Mouse (Mus musculus) spleen, postnatal 10 days (tissue): ENCODE measurements around the gene Zfp706.

Source experiments
- DNase-seq, 2 experiments: peaks; one replicate each; pipeline ENCODE4 v3.0.0; 2021 to 2022; ENCODE audit warnings: low spot score in 2 of 2

Gene Zfp706

GRCm38 (mm10) chr15:36979488-36980201, 27.9 kb downstream of the Zfp706 start:
- DNase-seq: peak; percentile 16 to 61

GRCm38 (mm10) chr15:36979159-36979487, 28.4 kb downstream of the Zfp706 start:
- DNase-seq: no peak

- no peak for DNase-seq
Measured at GRCm38 (mm10) chr15:36977823-36978222, 29.8 kb downstream of the Zfp706 start.

DNA sequence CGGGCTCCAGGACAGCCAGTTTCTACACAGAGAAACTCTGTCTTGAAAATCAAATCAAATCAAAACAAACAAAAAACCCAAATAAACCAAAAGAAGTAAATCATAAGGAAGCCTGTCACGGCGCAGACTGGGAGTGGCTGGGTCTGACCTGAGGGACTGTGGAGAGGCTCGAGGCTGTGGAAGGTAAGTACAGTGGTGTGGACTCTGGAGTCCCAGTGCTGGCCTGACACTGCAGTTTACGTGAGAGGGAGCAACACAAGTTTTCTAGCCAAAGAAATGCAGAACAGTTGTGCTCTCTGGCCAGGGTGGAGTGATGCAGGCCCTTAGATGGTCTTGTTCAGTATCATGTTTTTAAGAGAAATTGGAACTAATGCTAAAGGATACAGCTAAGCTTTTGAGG, 31.9 kb downstream of the Zfp706 start:
- DNase-seq: no peak

DNA sequence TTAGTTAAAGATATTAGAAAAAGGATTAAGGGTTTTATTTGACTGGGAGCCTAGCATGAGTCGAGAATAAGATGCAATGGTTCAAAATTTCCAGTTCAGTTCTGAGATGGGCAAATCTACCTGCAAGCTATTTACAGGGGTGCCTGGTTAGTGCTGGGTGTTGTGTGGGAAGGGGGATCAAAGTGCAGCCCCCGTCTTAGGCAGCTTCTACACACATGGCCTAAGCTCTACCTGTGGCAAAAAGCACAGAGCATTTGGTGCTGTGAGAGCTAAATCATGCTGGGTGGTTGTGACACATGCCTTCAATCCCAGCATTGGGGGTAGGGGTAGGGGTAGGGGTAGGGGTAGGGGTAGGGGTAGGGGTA, 32.3 kb downstream of the Zfp706 start:
- no peak for DNase-seq

- no peak for DNase-seq
Measured at GRCm38 (mm10) chr15:36974614-36975255, 32.8 kb downstream of the Zfp706 start.

GRCm38 (mm10) chr15:36973714-36974113, 33.9 kb downstream of the Zfp706 start:
- no peak for DNase-seq

- no peak for DNase-seq
Measured at GRCm38 (mm10) chr15:36973290-36973689, 34.3 kb downstream of the Zfp706 start.

- no peak for DNase-seq
Measured at GRCm38 (mm10) chr15:36969794-36970193, 37.8 kb downstream of the Zfp706 start.

DNA sequence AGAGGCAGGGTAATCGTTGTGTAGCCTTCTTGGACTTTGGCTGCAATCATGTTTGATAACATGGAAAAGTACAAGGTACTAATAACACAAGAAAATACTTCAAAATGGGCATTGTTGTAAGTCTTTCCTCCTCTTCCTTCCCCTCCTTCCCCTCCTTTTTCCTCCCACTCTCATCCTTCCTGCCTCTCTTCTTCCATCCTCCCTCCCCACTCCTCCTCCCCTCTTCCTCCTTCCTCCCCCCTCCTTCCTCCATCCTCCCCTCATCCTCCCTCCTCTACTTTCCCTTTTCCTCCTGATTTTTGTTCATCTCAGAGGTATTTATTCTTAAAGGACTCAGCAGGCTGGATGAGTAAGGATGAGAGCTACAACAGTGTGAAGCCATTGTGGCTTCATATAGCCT, 39.3 kb downstream of the Zfp706 start:
- DNase-seq: no peak

GRCm38 (mm10) chr15:36967381-36968211, 40.0 kb downstream of the Zfp706 start:
- no peak for DNase-seq

- DNase-seq: no peak
Measured at GRCm38 (mm10) chr15:36966940-36967339, 40.6 kb downstream of the Zfp706 start.

GRCm38 (mm10) chr15:36966466-36966865, 41.1 kb downstream of the Zfp706 start:
- DNase-seq: no peak

DNA sequence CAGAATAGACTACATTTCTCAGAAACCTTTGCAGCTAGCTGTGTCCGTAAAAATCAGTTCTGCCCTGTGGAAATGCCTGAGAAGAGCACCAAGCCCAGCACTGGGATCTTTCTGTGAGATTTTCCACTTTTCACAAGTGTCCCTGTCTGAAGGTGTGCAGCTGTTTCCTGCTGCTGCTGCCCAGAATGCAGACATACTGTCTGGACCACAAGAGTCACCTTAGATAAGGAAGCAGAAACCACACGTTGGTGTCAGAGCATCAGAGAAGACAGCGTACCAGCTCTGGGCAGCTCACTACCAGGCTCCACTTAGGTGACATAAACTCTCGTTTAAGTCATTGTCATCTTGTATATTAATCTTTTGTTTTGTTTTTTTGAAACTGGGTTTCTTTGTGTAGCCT, 41.8 kb downstream of the Zfp706 start:
- DNase-seq: no peak

GRCm38 (mm10) chr15:36962931-36963330, 44.6 kb downstream of the Zfp706 start:
- DNase-seq: no peak

GRCm38 (mm10) chr15:36960876-36961237, 46.7 kb downstream of the Zfp706 start:
- no peak for DNase-seq

DNA sequence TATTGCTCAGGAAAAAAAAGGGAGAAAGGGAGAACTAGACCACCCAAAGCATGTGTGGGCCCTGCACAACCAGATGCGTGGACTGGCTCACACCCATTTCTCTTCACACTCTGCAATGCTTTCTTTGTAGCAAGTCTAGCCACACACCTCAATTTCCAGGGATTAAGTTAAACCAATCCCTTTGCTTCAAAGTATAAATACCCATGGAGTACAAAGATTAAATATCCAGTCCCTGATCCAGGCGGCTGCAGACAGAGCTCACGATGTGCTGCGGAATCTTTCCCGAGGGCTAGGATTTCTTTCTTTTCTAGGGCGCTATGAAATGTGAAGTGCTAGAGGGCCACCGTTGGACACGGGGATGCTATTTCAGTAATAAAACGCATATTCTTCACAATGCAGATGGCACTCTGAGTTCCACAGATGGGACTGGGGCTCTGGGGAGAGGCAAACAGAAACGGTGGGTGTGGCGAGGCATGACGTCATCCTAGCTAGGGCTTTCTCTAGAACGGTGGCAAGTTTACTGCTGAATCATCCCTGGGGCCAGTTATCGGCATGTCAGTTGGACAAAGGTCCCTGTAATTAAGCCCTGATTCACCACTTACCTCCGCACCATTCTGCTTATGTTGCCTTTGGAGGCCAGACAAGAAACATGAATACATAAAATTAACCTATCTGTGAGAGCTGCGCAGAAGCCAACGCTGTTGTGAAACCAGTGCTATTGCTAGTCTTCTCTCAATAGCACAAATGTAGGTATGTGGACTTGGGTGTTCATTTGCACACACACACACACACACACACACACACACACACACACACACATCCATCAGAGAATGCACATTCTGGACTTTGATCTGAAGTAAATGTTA, 47.3 kb downstream of the Zfp706 start:
- peak; percentile 22 to 64 for DNase-seq

DNA sequence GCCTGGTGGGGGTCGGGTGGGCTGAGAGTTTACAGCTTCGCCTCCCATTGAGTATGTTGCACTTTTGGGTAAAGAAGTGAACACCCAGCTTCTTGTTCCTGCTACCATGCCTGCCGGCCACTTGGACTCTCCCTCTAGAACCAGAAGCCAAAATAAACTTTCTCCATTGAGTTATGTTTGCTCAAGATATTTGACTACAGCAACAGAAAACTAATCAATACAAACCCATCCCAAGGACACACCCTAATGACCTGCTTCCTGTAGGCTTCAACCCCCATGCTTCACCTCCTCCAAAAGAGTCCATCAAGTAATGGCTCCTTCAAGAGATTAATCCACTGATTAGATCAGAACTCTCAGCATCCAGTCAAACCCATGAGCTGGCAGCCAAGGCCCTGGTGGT, 51.4 kb downstream of the Zfp706 start:
- DNase-seq: no peak

GRCm38 (mm10) chr15:36950258-36950657, 57.3 kb downstream of the Zfp706 start:
- DNase-seq: no peak

DNA sequence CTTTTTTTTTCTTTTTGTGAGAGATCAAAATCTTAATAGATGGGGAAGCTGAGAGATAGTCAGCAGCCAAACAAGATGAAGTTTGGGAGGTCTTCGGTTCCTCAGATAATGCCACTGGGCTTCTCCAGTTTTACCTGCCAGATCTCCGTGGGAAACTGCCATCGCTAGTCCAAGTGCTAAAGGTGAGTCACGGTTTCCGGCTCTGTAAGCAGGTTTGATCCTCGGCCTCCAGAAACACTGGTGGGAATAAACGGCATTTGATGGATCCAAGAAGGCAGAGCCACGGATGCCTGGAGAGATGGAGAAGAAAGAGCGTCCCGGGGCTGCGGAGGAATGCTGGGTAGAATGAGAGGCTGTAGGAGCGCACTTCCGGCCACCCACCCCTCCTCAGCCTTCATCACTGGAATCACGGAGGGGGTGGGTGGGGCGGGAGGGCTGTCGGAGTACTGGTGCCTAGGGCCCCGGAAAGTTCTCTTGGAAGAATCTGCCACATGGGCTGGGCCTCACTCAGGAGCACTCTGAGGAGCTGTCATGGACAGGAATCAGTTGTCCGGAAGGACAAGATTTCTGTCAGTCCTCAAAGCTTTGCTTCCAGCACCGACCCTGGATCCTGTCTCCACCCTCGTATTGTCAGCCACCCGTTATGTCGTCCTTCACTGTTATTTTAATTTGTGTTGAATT, 58.6 kb downstream of the Zfp706 start:
- no peak for DNase-seq
